Mouse (Mus musculus) regulatory T cell (primary cell): ENCODE data around the gene Lrrc25.

Experiments used
- in situ Hi-C: fragments of 300-600 bp; cut with MboI, MseI; formaldehyde crosslinking; loops from one replicate; pipeline ENCODE4 v1.15.1; 2025; ENCODE audit warnings: high pct_unique_total_duplicates

Lrrc25 gene

DNA sequence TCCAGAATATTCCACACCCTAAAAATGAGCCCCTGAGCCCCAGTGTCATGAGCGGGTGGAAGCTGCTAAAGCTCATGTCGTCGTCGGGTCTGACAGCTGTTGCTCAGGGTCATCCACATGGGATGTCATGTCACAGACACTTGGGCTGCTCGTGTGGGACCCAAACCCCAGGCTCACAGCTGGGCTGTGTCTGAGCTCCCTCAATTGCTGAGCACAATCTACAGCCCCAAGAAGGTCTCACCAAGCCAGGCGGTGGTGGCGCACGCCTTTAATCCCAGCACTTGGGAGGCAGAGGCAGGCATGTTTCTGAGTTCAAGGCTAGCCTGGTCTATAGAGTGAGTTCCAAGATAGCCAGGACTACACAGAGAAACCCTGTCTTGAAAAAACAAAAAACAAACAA lies 674 bp upstream of the Lrrc25 start:
- in situ Hi-C loops, result no loop called here

DNA sequence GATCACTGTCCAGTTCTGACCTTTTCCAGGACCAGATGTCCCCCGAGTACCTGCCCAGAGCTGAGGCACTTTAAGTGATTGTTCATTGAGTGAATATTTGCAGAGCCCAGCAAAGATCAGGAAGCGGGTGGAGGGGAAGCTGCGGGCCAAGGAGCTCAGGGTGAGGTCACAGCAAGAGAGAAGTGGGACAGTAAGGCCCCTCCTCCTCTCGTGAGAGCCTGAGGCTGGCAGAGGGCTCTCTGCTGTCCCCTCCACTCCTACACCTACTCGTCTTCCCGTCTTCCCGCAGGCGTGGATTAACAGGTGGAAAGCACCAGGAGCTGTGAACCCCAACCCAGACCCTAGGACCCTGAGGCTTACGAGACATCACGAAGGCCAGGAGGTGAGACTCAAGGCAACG lies 690 bp downstream of the Lrrc25 start:
- in situ Hi-C loops, result no loop called here

DNA sequence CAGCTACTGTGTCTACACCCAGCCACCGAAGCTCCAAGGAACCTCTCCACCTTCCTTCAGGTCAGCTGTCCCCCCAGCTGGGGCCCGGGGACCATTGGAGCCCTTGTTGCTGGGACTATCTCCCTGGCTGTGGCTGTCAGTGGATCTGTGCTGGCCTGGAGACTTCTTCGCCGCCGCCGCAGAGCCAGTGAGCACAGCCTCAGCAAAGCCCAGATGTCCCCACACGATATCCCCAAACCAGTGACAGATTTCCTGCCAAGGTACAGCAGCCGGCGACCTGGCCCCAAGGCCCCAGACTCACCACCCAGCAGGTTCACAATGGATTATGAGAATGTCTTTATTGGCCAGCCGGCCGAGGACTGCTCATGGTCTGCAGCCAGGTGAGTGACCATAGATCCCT lies 2.0 kb downstream of the Lrrc25 start:
- in situ Hi-C loops, result no loop called here

DNA sequence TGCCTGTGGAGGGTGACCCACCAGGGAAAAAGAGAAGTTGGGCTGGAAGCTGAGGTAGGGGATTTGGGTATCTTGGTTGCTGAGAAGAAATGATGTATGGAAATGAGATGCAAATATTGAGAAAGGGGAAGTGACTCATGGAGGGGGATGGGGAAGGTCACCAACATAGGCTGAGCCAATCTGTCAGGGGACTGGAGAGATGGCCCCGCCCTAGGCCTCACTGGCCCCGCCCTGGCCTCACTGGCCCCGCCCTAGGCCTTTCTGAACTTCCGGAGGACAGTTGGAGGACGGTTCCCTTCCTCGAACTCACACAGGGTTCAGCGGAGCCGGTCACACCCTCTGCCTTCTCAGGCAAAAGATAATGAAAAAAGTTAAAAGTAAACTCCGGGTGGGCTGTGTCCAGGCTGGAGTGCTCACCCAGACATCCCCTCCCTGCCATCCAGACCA lies 3.0 kb downstream of the Lrrc25 start:
- in situ Hi-C loops, result no loop called here

DNA sequence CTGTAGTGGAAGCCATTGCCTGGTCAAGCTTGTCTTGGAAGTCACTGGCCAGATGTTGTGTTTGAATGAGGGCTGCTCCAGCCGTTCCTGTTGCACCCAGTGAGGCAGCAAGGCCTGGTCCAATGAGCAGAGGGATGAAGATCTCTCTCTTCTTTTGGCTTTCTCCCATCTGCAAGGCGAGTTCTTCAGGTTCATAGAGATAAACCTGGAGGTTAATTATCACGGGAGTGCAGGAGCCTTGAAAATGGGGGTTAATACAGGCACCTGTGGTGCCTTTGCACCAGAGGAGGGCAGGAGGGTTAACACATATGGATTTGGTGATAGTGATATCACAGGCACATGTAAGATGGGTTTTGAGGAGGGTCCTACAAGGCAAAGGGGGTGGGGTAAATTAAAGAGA lies 6.3 kb downstream of the Lrrc25 start:
- in situ Hi-C loops, result no loop called here

DNA sequence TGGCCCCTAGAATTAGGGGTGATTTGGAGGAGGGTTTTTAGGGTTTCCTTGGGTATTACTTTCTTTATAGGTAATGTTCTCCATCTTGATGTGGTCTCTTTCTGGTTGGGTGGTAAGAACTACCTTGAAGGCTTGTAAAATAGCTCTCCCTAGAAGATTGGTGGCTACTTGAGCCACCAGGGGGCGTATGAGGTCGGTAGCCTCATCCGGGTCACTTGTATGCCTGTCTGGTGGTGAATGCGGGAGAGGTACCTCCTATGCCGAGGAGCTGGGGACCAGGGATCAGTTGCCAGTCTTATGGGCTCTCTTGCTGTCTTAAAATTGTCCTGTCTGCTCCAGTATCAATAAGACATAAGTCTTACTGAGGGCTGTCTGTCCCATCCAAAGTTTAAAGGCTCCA lies 9.1 kb downstream of the Lrrc25 start:
- in situ Hi-C loops, result no loop called here

DNA sequence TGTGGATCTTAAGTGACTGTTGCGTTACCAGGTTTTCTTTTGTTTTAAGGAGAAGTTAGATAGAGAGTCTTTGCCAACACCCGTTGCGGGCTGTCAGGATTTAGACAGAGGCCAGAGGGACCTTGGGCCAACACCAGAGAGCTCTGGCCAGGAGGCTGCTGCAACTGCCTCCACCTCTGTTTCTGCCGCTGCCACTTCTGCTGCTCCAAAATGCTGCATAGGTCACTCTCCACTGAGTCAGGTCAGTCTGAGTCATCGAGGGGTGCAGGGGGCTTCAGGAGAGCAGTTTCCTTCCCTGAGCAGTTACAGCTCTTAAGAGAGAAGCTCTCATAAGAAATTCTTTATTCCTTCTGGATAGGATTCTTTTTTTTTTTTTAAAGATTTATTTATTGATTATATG lies 11.1 kb downstream of the Lrrc25 start:
- in situ Hi-C loops, result no loop called here

DNA sequence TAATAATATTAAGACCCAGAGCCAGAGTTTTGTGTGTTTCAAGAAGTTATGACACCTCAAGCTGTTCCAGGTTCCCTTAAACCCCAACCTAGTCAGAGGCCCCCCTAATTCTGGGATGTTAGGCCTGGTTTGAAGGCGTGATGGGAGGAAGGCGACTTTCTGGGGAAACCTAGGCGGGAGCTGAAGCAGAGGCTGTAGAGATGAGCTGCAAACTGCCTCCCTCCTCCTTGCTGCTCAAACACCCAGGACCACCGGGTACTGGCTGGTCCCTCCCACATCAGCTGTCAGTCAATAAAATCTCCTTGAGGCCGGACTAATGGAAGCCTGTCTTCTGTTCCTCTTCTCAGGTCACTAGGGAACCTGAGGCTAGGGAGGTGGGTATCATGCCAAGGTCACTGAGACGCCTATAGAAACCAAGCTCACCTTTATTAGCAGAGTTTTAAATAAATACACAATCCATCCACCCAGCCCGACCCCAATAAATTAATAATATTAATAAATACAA lies 13.1 kb downstream of the Lrrc25 start:
- in situ Hi-C loops, result no loop called here

DNA sequence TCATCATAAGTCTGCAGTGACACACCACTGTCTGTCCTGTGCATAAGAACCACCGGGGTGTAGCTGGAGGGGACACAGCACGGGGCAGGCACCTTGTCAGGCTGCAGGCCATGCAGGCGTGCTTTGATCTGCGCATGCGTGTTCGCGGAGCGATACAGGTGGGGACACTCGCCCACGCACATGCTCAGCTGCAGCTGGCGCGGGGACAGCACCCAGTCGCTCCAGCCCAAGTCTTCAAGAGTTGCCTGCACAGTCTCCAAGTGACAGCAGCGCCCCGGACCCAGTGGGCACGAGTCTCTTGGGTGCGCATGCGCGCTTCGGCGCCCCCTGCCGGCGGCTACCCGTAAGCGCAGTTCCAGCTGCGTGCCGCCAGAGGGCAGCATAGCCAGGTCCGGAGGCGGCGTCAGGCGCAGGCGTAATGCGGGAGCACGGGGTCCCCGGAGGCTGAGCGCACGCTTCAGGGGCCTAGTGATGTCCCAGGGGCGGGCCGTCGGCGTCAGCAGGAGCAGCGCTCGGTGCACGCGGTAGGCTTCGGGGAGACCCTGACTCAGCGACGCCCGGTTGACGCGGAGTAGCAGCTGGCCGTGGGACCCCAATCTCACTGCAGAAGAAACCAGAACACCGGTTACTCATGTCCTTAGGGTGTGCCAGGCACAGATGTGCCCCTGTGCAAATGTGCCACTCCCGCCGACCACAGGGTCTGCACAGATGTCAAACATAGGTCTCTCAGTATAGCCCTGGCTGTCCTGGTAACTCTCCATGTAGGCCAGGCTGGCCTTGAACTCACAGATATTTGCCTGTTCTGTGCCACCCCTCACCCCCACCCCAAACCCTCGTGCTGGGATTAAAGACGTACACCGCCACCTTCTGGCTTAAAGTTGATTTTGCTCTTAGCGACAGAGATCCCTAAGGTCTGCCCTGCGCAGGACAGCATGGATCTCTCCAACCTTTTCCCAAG lies 13.9 kb downstream of the Lrrc25 start:
- in situ Hi-C loops, result no loop called here

DNA sequence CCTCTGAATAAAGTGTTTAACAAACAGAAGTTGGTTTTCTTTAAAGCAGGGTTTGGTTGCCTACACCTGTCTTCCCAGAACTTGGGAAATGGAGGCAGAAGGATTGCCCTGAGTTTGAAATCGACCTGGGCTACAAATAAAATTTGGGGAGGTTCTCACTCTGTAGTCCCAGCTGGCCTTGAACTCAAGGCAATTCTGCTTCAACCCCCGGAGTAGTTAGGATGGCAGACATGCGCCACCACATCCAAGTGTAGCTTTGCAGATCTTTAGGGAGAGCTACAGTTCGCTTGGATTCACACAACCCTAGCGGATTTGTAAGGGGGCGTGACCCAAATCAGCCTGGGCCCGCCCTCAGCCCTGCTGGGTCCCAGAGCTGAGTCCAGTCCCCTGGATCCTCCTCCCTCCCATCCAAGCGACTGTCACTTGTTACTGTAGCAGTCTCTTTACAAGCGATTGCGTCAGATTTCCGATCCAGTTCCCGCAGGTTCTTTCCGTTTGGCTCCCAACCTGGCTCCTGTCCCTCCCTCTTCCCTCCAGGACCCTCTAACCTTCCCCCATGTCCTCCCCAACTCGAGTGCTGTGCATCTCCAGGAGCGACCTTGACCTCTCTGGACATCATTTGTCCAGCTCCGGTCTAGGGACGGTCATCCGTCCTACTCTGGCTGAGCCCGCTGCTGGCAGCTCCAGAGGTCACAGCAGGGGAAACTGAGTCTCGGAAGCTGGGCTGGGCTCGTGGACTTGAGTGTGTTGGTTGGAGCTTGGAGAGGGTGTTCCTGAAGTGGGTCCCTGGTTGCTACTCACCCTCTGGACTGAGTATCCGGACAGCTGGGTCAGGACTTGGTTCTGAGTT lies 14.8 kb downstream of the Lrrc25 start:
- in situ Hi-C loops, result no loop called here

DNA sequence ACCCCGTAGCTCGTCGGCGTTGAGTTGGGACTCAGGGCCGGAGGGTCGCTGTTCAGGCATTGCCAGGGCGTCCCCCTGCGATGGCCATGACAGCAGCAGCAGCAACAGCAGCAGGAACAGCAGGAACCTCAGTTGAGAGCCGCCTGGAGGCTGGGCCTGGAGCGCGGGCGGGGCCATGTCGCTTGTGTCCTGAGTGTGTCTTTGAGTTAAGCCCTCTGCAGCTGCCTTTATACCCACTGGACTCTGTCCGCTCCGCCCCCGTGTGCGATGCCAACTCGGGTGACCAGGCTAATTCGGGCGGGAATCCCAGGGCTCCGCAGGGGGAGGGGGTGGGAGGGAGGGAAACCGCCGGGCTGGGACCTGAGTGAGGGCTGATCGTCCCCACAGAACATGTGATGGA lies 15.5 kb downstream of the Lrrc25 start:
- in situ Hi-C loops, result no loop called here

DNA sequence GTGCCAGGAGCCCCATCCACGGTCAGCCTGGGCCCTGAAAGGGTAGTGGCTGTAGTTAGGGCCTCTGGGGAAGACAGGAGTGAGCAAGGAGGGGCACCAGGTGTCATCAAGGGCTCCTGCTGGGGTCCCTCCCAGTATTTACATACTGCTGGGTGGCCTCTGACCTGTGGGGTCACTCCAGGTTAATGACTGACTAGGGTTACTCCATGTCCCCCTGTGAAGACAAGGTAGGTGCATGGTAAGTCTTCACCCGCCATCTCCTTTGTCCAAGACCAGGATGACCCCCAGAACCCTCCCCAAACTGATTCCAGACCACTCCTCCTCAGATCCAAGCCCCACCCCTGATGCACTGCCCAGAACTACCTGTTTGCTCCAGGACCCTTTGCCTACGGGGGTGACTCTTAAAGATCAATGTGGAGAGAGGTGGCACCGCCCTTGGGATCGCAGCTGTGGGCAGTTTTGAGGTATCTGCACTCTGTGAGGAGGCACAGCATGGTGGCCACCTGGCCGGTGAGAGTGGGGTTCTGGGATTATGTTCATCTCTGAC lies 16.5 kb downstream of the Lrrc25 start, which contains the start of gene Gdf15:
Gene Gdf15, minus strand, starts transcription at position 111 of the 547 bp plus-strand sequence.
- in situ Hi-C loops, result no loop called here

DNA sequence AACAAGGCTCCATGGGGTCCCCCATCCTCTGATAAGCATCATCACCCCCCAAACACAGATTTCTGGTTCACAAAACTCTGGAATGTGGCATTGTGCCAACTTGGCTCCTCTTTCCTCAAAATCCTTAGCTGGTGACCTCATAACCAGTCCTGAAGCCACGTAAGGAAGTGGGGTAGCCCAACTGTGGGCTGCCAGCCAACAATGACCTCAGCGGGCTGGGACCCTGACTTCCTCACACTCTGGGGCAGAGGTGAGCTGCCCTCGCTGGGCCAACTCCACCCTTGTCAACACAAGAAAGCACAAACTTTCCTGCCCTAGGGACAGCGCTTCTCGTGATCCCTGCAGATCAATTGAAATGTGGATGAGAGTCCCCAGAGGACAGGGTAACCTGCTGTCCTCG lies 18.1 kb downstream of the Lrrc25 start:
- in situ Hi-C loops, result no loop called here

DNA sequence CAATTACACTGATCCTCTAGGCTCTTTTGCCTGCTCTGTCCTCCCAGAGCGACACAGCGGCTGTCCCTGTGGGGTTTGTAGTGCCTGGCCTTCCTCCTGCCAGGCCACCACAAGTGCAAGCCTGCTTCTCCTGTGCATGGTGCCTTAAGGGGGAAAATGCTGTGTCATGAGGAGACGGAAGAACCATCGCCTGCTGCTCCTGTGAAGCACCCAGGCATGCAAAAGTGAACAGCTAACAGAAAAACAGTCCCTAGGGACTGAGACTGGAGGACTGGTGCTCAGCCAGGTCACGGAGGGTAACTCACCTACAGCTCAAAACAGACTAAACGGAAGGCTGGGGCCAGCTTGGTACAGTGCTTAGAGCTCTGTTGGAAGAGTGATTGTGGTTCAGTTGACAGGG lies 19.6 kb downstream of the Lrrc25 start:
- in situ Hi-C loops, result no loop called here

DNA sequence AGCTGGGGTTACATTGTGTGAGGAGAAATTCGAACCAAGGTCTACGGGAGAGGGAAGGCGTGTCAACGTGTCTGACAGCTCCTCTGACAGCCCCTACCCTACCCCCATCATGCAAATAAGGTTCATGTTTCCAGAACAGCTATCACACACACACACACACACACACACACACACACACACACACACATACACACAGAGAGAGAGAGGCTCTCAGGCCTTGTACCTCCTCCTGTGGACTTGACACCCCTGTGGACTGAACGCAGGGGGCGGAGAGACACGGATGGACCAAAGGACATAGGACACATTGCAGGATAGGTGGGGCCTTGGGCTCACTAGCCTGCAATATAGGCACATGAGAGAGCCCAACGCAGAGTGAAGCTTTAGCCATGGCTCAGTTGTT lies 20.9 kb downstream of the Lrrc25 start:
- in situ Hi-C loops, result no loop called here

DNA sequence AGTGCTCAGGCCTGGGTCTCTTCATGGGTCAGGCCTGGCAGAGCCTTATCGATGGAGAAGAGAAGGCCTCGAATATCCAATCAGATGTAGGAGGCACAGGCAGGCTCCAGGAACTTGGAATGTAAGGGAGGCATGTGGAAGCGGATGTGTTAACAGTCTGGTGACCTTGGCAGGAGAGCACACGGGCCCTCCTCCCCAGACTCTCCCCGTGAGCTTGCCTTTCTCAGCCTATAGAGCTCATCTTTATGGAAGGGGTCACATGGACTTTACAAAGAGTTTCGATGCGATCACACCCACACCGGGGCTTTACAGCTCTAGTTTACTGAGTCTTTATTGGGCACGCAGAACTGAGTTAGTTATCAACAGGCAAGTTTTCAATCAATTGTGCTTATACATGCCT lies 22.8 kb downstream of the Lrrc25 start:
- in situ Hi-C loops, result no loop called here

DNA sequence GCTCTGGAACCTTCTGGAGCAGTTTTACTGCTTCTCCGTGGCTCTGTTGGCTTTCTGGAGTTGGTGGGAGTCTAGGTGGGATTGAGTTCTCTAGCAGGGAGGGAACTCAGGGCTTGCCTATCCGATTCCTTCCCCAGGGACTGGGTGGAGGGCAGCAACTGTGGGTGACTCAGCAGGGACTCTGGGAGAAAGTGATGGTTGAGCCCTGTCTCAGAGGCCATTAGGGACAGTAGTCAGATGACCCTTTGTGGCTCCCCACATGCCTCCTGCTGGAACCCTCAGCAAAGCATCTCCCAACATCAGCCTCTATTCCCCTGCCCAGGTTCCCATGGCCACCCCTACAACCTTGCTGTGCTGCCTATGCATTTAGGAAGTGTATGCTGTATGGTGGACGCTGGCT lies 27.1 kb downstream of the Lrrc25 start:
- in situ Hi-C loops, result no loop called here

DNA sequence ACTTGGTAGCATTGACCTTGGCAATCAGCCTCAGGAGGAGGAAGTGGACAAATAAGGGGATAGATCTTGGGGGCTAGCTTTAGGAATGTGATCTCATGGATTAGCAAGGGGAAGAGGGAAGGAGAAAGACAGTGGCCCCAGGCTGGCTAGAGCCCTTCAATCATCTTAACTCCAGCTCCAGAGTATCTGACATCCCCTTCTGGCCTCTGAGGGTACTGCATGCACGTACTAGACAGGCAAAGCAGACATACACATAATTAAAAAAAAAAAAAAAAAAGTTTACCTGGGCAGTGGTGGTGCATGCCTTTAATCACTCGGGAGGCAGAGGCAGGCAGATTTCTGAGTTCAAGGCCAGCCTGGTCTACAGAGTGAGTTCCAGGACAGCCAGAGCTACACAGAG lies 28.1 kb downstream of the Lrrc25 start:
- in situ Hi-C loops, result no loop called here

DNA sequence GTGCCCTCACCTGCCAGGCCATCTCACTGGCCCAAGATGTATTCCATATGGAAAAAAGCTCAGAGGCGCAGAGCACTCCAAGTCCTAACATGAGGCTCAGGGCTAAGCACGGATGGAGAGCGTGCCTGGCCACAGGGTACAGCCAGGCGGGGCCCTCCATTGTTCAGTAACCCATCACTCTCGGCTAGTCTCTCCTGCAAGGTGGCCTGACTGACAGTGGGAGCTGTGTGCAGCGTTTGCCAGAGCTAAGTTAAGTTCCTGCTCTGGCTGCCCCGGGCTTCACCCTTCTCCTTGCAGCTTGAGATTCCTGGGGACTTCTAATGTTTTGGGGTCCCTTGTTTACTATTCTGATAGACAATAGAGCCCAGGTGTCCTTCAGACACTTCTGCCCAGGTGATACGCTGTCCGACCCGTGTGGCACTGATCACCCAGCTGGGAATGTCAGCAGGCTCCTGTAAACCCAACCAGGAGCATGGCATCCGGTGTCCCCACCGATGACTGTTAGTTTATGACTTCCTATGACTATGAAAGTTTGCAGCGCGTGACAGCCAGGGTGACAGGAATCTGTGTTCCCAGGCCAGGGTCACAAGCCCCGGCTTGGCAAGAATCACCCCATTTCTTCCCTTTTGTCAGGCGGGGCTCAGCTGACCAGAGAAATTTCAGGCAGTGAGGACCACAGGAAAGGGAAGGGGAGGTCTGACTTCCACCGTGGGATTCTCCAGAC lies 29.7 kb downstream of the Lrrc25 start:
- in situ Hi-C loops, result no loop called here

DNA sequence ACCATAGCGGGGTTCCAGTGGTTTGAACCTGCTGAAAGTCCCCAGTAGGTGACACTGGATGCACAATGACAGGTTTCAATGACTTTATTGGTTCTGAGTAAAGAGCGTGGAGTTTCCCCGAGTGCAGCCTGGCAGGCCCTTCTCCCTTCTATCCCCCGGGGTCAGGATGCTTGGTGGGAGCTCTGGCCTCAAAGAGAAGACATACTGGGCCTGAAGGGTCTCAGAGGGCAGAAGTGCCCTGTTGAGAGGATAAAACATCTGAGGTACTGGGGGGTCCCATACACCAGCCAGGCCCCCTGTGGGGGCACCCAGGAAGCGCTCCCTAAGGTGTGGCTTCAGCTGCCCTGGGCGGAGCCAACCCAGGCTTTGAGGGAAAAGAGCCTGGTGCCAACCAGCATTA lies 30.4 kb downstream of the Lrrc25 start:
- in situ Hi-C loops, result no loop called here

DNA sequence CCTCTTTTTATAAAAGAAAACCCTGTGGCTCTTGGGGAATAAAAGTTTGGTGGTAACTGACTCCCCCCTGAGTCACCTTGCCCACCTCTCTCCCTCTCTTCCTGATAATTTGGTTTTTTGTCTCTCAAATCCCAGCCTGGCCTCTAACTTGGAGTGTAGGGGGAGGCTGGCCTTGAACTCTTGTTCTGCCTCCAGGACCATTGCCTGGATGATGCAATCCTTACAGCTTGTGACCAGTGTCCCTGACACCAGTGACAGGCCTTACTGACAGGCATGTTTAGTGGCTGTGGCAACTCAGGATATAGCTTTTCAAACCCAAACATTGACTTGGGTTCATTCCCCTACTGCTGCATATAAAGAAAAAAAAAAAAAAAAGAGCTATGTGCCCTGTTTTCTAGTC lies 30.8 kb downstream of the Lrrc25 start:
- in situ Hi-C loops, result no loop called here
